Mouse (Mus musculus): ENCODE measurements around the gene Pfas. TPM values are rescaled to one million over a fixed set of nuclear protein-coding genes. Genes with fewer than 3 reads are reported as not detected.

Gene Pfas
- polyA plus RNA-seq (2014; fragmentation: Illumina TruSeq; extraction: RNeasy Lipid Tissue Mini Kit (QIAGEN cat#74804); ENCODE audit: low replicate concordance) = 4.7 TPM

DNA sequence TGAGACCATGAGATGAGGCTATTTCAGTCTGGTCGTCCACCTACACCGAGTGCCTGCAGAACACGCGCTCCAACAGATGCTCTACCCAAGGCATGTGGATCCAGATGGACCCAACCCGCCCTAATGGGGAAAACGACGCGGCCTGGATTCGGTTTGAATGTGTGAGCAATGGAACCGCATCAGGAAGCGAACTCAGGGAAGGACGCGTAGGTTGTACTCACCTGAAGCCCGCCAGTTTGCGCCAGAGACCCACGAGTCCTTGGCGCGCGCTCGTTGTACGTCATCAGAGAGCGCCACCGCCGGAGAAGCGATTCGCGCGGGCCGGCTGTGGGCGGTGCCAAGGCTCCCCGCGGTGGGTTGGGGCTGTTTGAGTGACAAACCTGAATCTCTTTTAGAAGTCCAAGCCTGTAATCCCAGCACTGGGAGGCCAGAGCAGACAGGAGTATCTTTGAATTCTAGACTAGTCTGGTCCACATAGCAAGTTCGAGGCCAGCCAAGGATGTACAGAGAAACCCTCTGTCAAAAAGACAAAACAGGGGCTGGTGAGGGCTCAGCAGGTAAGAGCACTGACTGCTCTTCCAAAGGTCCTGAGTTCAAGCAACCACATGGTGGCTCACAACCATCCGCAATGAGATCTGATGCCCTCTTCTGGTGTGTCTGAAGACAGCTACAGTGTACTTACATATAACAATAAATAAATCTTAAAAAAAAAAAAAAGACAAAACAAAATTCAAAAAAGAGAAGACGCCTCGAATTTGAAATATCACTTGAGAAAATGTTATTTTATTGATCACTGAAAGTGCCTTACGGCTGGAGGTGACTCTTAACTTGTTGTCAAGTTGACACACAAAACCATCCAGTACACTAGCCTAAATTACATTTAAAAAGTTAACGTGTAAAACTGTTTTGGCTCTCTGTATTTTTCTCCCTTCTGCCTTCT, at the start of gene Pfas:
TSS of gene Pfas (minus strand) at position 279 of the 940 bp plus-strand sequence.

DNA sequence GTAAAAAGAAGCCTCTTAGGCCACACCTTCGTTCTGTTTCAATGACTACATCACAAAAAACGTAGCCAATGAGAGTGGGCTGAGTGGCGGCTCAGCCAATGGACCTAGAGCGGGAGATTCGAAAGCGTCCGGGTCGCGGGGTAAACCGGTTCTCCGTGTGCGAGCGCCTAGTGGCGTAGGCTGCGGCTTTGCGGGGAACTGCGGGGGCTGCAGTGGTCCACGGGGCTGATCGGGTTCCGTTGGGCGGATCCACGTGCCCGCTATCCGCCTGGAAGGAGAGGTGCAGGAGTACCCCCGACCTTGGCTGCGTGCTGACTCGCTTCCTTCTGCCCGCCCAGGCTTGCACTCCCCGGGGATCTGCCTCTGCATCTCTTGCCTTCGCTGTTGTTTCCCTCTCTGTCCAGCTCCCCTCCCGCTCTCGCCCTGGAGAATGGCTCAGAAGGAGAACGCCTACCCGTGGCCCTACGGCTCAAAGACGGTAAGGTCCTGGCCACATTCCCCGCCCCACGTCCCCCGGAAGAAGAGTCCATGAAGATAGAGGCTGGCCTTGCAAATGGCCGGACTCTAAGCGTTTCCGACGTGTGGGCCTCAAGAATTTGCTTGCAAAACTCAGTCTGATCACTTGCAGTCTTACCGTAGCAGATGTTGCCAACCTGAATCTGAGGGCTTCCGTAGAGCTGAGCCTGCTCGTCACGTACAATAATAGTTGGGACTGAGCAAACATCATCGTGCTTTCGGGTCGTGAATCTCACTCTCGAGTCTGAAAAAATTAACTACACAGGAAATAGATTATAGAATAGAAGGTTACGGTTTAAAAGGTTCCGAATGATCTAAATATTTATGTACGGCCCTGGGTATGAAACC, 37.5 kb upstream of the Pfas start, which contains the start of gene Aurkb:
TSS of gene Aurkb (plus strand) at position 117 of the 864 bp plus-strand sequence.

DNA sequence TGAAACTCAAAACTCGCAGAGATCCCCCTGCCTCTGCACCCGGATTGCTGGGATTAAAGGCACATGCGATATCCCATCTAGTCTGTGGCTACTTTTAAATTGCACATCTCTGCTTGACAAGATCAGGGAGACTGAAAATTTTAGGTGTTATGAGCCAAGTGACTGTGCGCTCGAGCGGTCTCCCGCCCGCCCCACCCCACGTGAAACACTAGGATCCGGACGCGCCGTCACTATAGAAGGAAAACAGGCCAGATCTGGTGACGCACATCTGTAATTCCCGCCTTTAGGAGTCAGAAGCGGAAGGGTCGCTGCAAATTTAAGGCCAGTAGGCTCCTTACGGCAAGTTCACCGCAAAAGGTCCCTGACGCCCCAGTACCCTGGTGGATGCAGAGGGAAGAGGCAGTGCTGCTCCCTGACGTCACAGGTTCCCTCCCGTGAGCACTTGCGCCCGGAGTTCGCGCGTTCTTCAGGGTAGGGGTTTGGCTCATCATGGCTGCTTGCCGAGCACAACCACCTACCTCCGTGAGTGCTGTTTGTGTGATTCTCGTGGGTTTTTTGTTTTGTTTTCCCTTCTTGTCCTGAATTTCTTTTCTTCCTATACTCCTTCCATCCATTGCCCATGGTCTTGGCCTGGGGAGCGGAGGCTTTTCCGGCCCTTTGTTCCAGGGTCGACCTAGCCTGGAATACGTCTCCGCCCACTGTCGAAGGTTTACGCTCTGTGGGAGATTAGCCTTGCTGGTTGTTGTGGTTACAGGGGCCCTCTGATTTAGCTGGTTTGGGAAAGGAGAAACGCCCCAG, 7.6 kb upstream of the Pfas start, which contains the start of gene Ctc1:
TSS of gene Ctc1 (plus strand) at position 268 of the 798 bp plus-strand sequence.

DNA sequence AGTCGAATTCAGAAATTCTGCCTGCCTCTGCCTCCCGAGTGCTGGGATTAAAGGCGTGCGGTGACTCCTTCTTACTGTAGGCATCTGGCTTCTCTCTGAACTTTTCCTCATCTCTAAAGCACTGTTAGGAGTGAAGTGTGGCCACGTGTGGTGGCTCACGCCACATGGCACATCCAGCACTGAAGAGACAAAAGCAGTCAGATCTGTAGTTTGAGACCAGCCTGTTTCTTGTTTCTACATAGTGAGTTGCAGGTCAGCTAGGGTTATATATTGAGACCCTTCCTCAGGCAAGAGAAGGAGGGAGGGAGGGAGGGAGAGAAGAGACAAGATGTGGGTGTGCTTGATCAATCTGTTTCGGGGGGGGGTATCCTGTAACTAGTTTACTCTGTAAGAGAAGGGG, 33.2 kb downstream of the Pfas start, which contains the start of gene Rangrf:
TSS of gene Rangrf (minus strand) at position 101 of the 400 bp plus-strand sequence.

DNA sequence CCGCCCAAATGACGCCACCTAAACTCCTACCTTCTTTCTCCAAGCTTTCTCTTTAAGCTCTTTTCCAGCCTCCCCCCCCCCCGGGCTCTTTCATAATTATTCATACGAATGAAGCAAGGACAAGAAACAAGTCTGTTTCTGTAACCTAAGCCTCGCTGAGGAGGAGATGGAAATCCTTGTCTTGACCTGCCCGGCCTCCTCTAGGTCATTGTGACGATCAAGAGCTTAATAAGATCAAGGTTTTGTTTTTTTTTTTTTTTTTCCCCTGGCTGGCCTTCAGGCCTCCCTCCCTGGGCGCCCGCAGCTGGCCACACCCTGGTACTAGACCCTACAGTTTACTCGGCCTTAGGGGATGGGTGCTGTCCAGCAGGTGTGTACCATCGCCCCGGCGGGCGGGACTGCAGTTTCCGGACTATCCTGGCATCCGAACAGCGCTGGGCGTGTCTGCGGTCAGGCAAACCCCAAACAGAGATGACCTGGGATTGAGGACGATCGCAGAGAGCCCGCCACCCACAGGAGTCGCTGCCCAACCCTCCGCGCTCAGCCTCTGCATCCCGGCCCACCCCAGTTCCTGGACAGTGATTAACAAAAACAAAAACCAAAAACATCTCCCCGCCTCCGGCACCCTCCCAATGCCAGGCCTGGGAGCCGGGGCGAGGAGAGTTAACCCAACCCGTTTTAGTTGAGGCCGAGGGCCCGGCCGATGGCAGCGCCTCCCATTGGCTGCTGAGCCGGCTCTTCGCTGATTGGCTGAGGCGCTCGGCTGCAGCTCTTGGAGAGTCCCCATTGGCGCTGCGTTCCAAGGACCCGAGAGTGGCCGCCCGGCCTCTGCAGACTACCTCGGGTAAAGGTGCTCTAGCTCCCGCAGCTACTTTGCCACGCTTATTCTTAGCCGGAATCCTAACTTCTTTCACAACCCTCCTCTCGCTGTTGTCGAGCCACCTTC, 40.6 kb downstream of the Pfas start, which contains the start of gene Slc25a35:
TSS of gene Slc25a35 (plus strand) at position 795 of the 946 bp plus-strand sequence.

DNA sequence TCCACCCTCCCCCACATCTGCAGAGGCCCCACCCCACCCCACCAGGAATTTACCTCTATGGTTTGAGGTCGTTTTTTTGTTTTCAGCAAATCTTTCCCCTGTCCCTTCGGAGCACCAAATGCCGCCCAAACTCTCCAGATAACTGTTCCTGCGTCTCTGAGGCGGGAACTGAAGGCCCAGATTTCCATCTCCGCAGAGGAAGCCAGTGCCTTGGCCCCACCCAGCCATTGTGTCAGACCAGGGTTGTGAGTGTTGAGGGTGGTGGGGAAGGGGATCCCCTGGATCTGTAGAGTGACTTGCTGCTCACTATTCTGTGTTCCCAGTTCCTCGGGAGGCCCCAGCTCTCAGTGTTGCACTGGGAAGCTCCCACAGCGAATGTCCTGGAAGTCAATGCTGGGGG, 51.0 kb downstream of the Pfas start, which contains the start of gene Arhgef15:
TSS of gene Arhgef15 (minus strand) at position 173 of the 400 bp plus-strand sequence.

Other genes starting within 250 kb of the Pfas start
- gene Ndel1, start 136.6 kb downstream of the Pfas start, polyA plus RNA-seq (2014; fragmentation: Illumina TruSeq; extraction: RNeasy Lipid Tissue Mini Kit (QIAGEN cat#74804); ENCODE audit: low replicate concordance) = 79.4 TPM
- gene Rnf222, start 119.9 kb downstream of the Pfas start, polyA plus RNA-seq (2014; fragmentation: Illumina TruSeq; extraction: RNeasy Lipid Tissue Mini Kit (QIAGEN cat#74804); ENCODE audit: low replicate concordance) = not detected
- gene Rpl26, start 106.9 kb downstream of the Pfas start, polyA plus RNA-seq (2014; fragmentation: Illumina TruSeq; extraction: RNeasy Lipid Tissue Mini Kit (QIAGEN cat#74804); ENCODE audit: low replicate concordance) = 49.2 TPM
- not detected for gene Odf4, start 81.4 kb downstream of the Pfas start, polyA plus RNA-seq (2014; fragmentation: Illumina TruSeq; extraction: RNeasy Lipid Tissue Mini Kit (QIAGEN cat#74804); ENCODE audit: low replicate concordance)
- gene Arhgef15, start 51.0 kb downstream of the Pfas start, polyA plus RNA-seq (2014; fragmentation: Illumina TruSeq; extraction: RNeasy Lipid Tissue Mini Kit (QIAGEN cat#74804); ENCODE audit: low replicate concordance) = 1.0 TPM
- gene Slc25a35, start 40.3 kb downstream of the Pfas start, polyA plus RNA-seq (2014; fragmentation: Illumina TruSeq; extraction: RNeasy Lipid Tissue Mini Kit (QIAGEN cat#74804); ENCODE audit: low replicate concordance) = 7.0 TPM
- gene Rangrf, start 33.3 kb downstream of the Pfas start, polyA plus RNA-seq (2014; fragmentation: Illumina TruSeq; extraction: RNeasy Lipid Tissue Mini Kit (QIAGEN cat#74804); ENCODE audit: low replicate concordance) = 3.4 TPM
- 1.7 TPM for gene Ctc1, start 7.5 kb upstream of the Pfas start, polyA plus RNA-seq (2014; fragmentation: Illumina TruSeq; extraction: RNeasy Lipid Tissue Mini Kit (QIAGEN cat#74804); ENCODE audit: low replicate concordance)
- 6.3 TPM for gene Aurkb, start 37.2 kb upstream of the Pfas start, polyA plus RNA-seq (2014; fragmentation: Illumina TruSeq; extraction: RNeasy Lipid Tissue Mini Kit (QIAGEN cat#74804); ENCODE audit: low replicate concordance)
- gene Borcs6, start 51.3 kb upstream of the Pfas start, polyA plus RNA-seq (2014; fragmentation: Illumina TruSeq; extraction: RNeasy Lipid Tissue Mini Kit (QIAGEN cat#74804); ENCODE audit: low replicate concordance) = 2.3 TPM
- 1.7 TPM for gene Tmem107, start 62.3 kb upstream of the Pfas start, polyA plus RNA-seq (2014; fragmentation: Illumina TruSeq; extraction: RNeasy Lipid Tissue Mini Kit (QIAGEN cat#74804); ENCODE audit: low replicate concordance)
- 53.2 TPM for gene Vamp2, start 80.0 kb upstream of the Pfas start, polyA plus RNA-seq (2014; fragmentation: Illumina TruSeq; extraction: RNeasy Lipid Tissue Mini Kit (QIAGEN cat#74804); ENCODE audit: low replicate concordance)
- gene Per1, start 86.8 kb upstream of the Pfas start, polyA plus RNA-seq (2014; fragmentation: Illumina TruSeq; extraction: RNeasy Lipid Tissue Mini Kit (QIAGEN cat#74804); ENCODE audit: low replicate concordance) = not detected
- gene Hes7, start 111.9 kb upstream of the Pfas start, polyA plus RNA-seq (2014; fragmentation: Illumina TruSeq; extraction: RNeasy Lipid Tissue Mini Kit (QIAGEN cat#74804); ENCODE audit: low replicate concordance) = not detected
- gene 9130213A22Rik, start 114.1 kb upstream of the Pfas start, polyA plus RNA-seq (2014; fragmentation: Illumina TruSeq; extraction: RNeasy Lipid Tissue Mini Kit (QIAGEN cat#74804); ENCODE audit: low replicate concordance) = not detected
- gene Aloxe3, start 117.4 kb upstream of the Pfas start, polyA plus RNA-seq (2014; fragmentation: Illumina TruSeq; extraction: RNeasy Lipid Tissue Mini Kit (QIAGEN cat#74804); ENCODE audit: low replicate concordance) = not detected
- not detected for gene Alox12b, start 148.5 kb upstream of the Pfas start, polyA plus RNA-seq (2014; fragmentation: Illumina TruSeq; extraction: RNeasy Lipid Tissue Mini Kit (QIAGEN cat#74804); ENCODE audit: low replicate concordance)
- gene Alox8, start 189.4 kb upstream of the Pfas start, polyA plus RNA-seq (2014; fragmentation: Illumina TruSeq; extraction: RNeasy Lipid Tissue Mini Kit (QIAGEN cat#74804); ENCODE audit: low replicate concordance) = not detected
- gene Gucy2e, start 228.6 kb upstream of the Pfas start, polyA plus RNA-seq (2014; fragmentation: Illumina TruSeq; extraction: RNeasy Lipid Tissue Mini Kit (QIAGEN cat#74804); ENCODE audit: low replicate concordance) = not detected

All from small intestine, adult 10 weeks (tissue).